Mouse (Mus musculus): ENCODE data around the gene Phxr2. TPM values are rescaled to one million over a fixed set of nuclear protein-coding genes. Genes with fewer than 3 reads are reported as not detected.

Gene Phxr2
- polyA plus RNA-seq, 1 experiment: not detected

DNA sequence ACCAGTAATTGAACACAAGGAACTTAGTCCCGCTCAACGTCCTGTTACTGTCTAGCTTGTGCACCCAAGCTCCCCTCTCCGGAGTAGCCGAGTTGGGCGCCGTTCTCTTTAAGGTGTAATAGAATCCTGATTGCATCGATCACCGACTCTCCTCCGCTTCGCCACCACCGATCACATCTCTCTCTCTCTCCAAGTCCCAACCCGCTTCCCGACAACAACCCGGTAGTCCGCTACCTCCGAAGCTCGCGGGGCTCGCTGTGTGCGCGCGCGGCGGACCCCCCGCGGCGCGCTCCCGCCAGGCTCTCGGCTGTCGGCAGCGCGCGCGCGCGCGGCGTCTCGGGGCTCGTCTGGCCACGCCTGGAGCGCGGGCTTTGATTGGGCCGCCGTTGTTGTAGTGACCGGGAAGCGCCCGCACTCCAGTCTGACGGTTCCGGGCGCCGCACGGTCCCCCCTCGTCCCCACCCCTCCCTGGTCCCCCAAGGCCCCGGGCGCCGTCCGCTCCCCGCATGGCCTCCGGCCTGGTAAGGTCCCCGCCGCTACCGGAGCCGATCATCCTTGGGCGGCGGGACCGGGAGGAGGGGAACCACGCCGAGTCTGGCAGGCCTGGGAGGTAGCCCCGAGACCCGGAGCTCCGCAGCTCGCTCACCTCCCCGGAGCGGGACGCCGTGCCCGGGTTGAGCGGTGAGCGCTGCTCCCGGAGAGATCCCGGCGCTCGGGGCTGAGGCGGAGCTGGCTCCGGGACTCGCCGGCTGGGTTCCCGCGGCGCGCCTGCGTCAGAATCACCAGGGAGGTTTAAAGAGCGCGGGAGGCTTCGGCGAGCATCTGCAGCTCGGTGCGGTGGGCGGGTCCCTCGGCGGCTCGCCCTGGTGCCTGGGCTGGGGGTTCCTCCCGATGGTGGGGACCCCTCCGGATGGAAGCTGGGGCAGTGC, 19.2 kb downstream of the Phxr2 start, which contains the start of gene Poc1b:
Gene Poc1b (plus strand): TSS at position 334 of the 929 bp plus-strand sequence.
- H3K4me1 ChIP-seq (ENCODE audit: control insufficient read depth, insufficient read depth, low read length): 0 out of 2 replicates have a peak, but pooled peaks cover 1% of the 10 kb centered on the region
- H3K27ac ChIP-seq (ENCODE audit: insufficient read depth, low read length): peak within 1 kb of the TSS; percentile 96
- peak within 1 kb of the TSS; percentile 91 for H3K4me3 ChIP-seq (ENCODE audit: insufficient read depth, low read length)
- TF ChIP-seq CTCF (IDR thresholded peaks at IDR 0.05; ENCODE audit: extremely low read depth, insufficient read depth, low read length) (no peak), POLR2A (IDR thresholded peaks at IDR 0.05; ENCODE audit: extremely low read depth, insufficient read depth, low read length) (peak; percentile 32; the same call in 1 of the 2 replicates)

GRCm38 (mm10) chr10:99106311-99106702, 19.8 kb downstream of the Phxr2 start:
- Histone ChIP-seq H3K27ac (ENCODE audit: insufficient read depth, low read length) (no peak overlapping the region), H3K4me3 (ENCODE audit: insufficient read depth, low read length) (peak overlapping the region; percentile 91), H3K4me1 (ENCODE audit: control insufficient read depth, insufficient read depth, low read length) (0 out of 2 replicates have a peak, but pooled peaks cover 1% of the 10 kb centered on the region)
- no peak for TF ChIP-seq POLR2A (IDR thresholded peaks at IDR 0.05; ENCODE audit: extremely low read depth, insufficient read depth, low read length)
- no peak for TF ChIP-seq CTCF (IDR thresholded peaks at IDR 0.05; ENCODE audit: extremely low read depth, insufficient read depth, low read length)

GRCm38 (mm10) chr10:99105522-99105921, 20.6 kb downstream of the Phxr2 start:
- no peak for TF ChIP-seq CTCF (IDR thresholded peaks at IDR 0.05; ENCODE audit: extremely low read depth, insufficient read depth, low read length)
- TF ChIP-seq POLR2A (IDR thresholded peaks at IDR 0.05; ENCODE audit: extremely low read depth, insufficient read depth, low read length): no peak
- 0 out of 2 replicates have a peak, but pooled peaks cover 1% of the 10 kb centered on the region for H3K4me1 ChIP-seq (ENCODE audit: control insufficient read depth, insufficient read depth, low read length)
- H3K27ac ChIP-seq (ENCODE audit: insufficient read depth, low read length): no peak overlapping the region
- no peak overlapping the region for H3K4me3 ChIP-seq (ENCODE audit: insufficient read depth, low read length)

GRCm38 (mm10) chr10:99097374-99097773, 28.8 kb downstream of the Phxr2 start:
- TF ChIP-seq CTCF (IDR thresholded peaks at IDR 0.05; ENCODE audit: extremely low read depth, insufficient read depth, low read length) (peak; percentile 65), POLR2A (IDR thresholded peaks at IDR 0.05; ENCODE audit: extremely low read depth, insufficient read depth, low read length) (no peak)
- H3K27ac ChIP-seq (ENCODE audit: insufficient read depth, low read length): no peak overlapping the region
- no peaks in the 10 kb centered on the region for H3K4me1 ChIP-seq (ENCODE audit: control insufficient read depth, insufficient read depth, low read length)
- H3K4me3 ChIP-seq (ENCODE audit: insufficient read depth, low read length): no peak overlapping the region

GRCm38 (mm10) chr10:99095114-99095513, 31.0 kb downstream of the Phxr2 start:
- H3K4me3 ChIP-seq (ENCODE audit: insufficient read depth, low read length): no peak overlapping the region
- no peak overlapping the region for H3K27ac ChIP-seq (ENCODE audit: insufficient read depth, low read length)
- TF ChIP-seq POLR2A (IDR thresholded peaks at IDR 0.05; ENCODE audit: extremely low read depth, insufficient read depth, low read length): no peak
- no peaks in the 10 kb centered on the region for H3K4me1 ChIP-seq (ENCODE audit: control insufficient read depth, insufficient read depth, low read length)

- no peak overlapping the region for H3K4me3 ChIP-seq (ENCODE audit: insufficient read depth, low read length)
- H3K27ac ChIP-seq (ENCODE audit: insufficient read depth, low read length): no peak overlapping the region
- TF ChIP-seq CTCF (IDR thresholded peaks at IDR 0.05; ENCODE audit: extremely low read depth, insufficient read depth, low read length): no peak
- TF ChIP-seq POLR2A (IDR thresholded peaks at IDR 0.05; ENCODE audit: extremely low read depth, insufficient read depth, low read length): no peak
- no peaks in the 10 kb centered on the region for H3K4me1 ChIP-seq (ENCODE audit: control insufficient read depth, insufficient read depth, low read length)
These were observed 32.8 kb downstream of the Phxr2 start for GRCm38 (mm10) chr10:99093364-99093763.

DNA sequence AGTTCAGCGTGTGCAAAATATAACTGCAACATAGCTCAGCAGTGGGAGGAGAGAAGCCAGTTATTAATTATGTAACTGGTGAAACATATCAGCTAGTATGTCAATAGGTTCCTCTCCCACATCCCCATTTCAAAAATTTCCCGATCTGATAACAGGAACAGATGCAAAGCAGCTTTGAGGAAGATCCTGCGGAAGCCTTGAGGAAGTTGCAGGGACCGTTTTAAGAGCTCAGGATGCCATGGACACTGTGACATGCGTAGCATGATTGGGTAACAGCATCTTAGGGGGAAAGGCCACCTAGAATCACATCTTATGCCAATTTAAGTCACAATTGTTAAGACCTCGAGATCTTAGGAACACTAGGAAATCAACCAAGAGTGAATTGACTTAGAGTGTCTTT, 36.2 kb downstream of the Phxr2 start:
- no peak for TF ChIP-seq POLR2A (IDR thresholded peaks at IDR 0.05; ENCODE audit: extremely low read depth, insufficient read depth, low read length)
- no peak for TF ChIP-seq CTCF (IDR thresholded peaks at IDR 0.05; ENCODE audit: extremely low read depth, insufficient read depth, low read length)
- no peak overlapping the region for H3K27ac ChIP-seq (ENCODE audit: insufficient read depth, low read length)
- H3K4me1 ChIP-seq (ENCODE audit: control insufficient read depth, insufficient read depth, low read length): no peaks in the 10 kb centered on the region
- no peak overlapping the region for H3K4me3 ChIP-seq (ENCODE audit: insufficient read depth, low read length)

DNA sequence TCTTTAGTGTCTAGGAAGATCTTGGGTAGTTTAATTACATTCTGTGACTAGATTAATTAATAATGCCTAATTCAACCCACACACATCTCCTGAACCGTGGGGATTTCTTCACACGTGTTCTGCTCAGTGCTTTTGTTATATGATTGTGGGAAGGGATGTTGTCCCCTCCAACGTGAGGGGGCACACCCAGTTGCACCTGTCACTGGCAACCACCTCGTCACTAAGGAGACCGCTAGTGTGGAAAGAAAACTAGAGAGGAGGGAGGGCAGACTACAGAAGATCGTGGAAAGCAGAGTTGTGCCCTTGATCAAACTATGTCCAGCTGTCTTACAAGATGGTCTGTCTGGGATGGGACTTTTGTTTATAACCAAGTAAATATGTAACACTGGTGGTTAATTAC, 40.1 kb downstream of the Phxr2 start:
- H3K4me1 ChIP-seq (ENCODE audit: control insufficient read depth, insufficient read depth, low read length): no peaks in the 10 kb centered on the region
- TF ChIP-seq CTCF (IDR thresholded peaks at IDR 0.05; ENCODE audit: extremely low read depth, insufficient read depth, low read length): no peak
- no peak for TF ChIP-seq POLR2A (IDR thresholded peaks at IDR 0.05; ENCODE audit: extremely low read depth, insufficient read depth, low read length)

DNA sequence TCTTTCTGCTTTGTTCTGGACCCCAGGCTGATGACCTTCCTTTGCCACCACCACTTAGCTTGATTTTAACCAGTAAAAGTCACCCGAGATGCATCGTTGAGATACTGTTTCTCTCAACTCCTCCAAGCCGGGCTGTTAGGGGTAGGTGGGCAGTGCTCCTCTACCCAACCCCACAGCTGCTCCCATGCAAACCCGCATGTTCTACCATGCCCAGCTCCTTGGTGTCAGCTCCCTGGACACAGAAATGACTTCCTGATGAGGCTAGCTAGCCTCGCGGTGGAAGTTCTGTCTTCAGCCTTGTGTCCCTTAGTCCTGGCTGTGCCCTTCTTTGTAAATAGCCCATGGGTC, 40.9 kb downstream of the Phxr2 start:
- no peaks in the 10 kb centered on the region for H3K4me1 ChIP-seq (ENCODE audit: control insufficient read depth, insufficient read depth, low read length)
- no peak for TF ChIP-seq CTCF (IDR thresholded peaks at IDR 0.05; ENCODE audit: extremely low read depth, insufficient read depth, low read length)
- no peak for TF ChIP-seq POLR2A (IDR thresholded peaks at IDR 0.05; ENCODE audit: extremely low read depth, insufficient read depth, low read length)
- no peak overlapping the region for H3K27ac ChIP-seq (ENCODE audit: insufficient read depth, low read length)
- H3K4me3 ChIP-seq (ENCODE audit: insufficient read depth, low read length): no peak overlapping the region

More for the DNA sequence above, 40.1 kb downstream of the Phxr2 start:
- Histone ChIP-seq H3K4me3 (ENCODE audit: insufficient read depth, low read length) (no peak overlapping the region), H3K27ac (ENCODE audit: insufficient read depth, low read length) (no peak overlapping the region)
